Mouse (Mus musculus) myocyte (in vitro differentiated cells): ENCODE results near the gene Olfr574.

ENCODE experiments used
- CEBPB ChIP-seq: IDR thresholded peaks from 2 replicates; pipeline ENCODE4 v1.6.1; 2011; ENCODE audit warnings: mild to moderate bottlenecking, moderate library complexity; ENCODE audit not compliant: poor library complexity, insufficient read depth, severe bottlenecking
- E2F4 ChIP-seq: IDR thresholded peaks from one replicate; pipeline ENCODE4 v1.6.1; 2011; ENCODE audit warnings: mild to moderate bottlenecking, control low read depth, moderate library complexity; ENCODE audit not compliant: insufficient read depth
- MYOG ChIP-seq, 3 experiments: IDR thresholded peaks; one replicate each; pipeline ENCODE4 v1.6.1; 2011; ENCODE audit warnings: control low read depth in 2 of 3, low read depth in 2 of 3, mild to moderate bottlenecking in 2 of 3; ENCODE audit not compliant: insufficient read length in 2 of 3, control insufficient read depth in 1 of 3, insufficient read depth in 1 of 3
- POLR2A ChIP-seq: IDR thresholded peaks from one replicate; pipeline ENCODE4 v1.6.1; 2011; ENCODE audit warnings: low read depth, mild to moderate bottlenecking, control low read depth, moderate library complexity; ENCODE audit not compliant: insufficient read length
- TCF12 ChIP-seq: IDR thresholded peaks from one replicate; pipeline ENCODE4 v1.6.1; 2011; ENCODE audit warnings: mild to moderate bottlenecking, control low read depth; ENCODE audit not compliant: poor library complexity, insufficient read depth, severe bottlenecking
- USF1 ChIP-seq: IDR thresholded peaks from one replicate; pipeline ENCODE4 v1.6.1; 2011; ENCODE audit warnings: low read depth, mild to moderate bottlenecking, control low read depth, moderate library complexity

GRCm38 (mm10) chr7:102927105-102927504, 21.2 kb upstream of the Olfr574 start:
- TF ChIP-seq TCF12, result no peak
- TF ChIP-seq POLR2A, result no peak
- no peak for TF ChIP-seq USF1
- TF ChIP-seq E2F4, result no peak
- no peak for TF ChIP-seq CEBPB
- TF ChIP-seq MYOG (IDR thresholded peaks at IDR 0.05; ENCODE audit: control insufficient read depth in 1 of 3, insufficient read depth in 1 of 3, insufficient read length in 2 of 3, low read depth in 2 of 3), result no peak
